Mouse (Mus musculus) midbrain, embryonic 15.5 days (tissue): ENCODE results near the gene Stim2. TPM values are rescaled to one million over a fixed set of nuclear protein-coding genes. Genes with fewer than 3 reads are reported as not detected.

Experiments used
- ATAC-seq: fragments of 200-750 bp; cut with Nextera tagmentation; replicated peaks from 2 replicates; pipeline ENCODE4 v1.8.0; 2017; ENCODE audit warnings: moderate TSS enrichment
- H3K27ac ChIP-seq: fragments of 300-500 bp; sonication (generic); 2 replicates; pipeline ENCODE4 v1.5.1; 2015; ENCODE audit warnings: mild to moderate bottlenecking, inconsistent platforms
- H3K27me3 ChIP-seq: fragments of 300-500 bp; sonication (generic); replicated peaks from 2 replicates; pipeline ENCODE4 v1.6.1; 2015; ENCODE audit warnings: inconsistent platforms
- H3K36me3 ChIP-seq: fragments of 300-500 bp; sonication (generic); replicated peaks from 2 replicates; pipeline ENCODE4 v1.6.1; 2015; ENCODE audit warnings: inconsistent platforms
- H3K4me1 ChIP-seq: fragments of 300-500 bp; sonication (generic); 2 replicates; pipeline ENCODE4 v1.6.1; 2015; ENCODE audit warnings: inconsistent platforms
- H3K4me2 ChIP-seq: fragments of 300-500 bp; sonication (generic); 2 replicates; pipeline ENCODE4 v1.6.1; 2015; ENCODE audit warnings: inconsistent platforms, mild to moderate bottlenecking, moderate library complexity
- H3K4me3 ChIP-seq: fragments of 300-500 bp; sonication (generic); 2 replicates; pipeline ENCODE4 v1.5.1; 2015; ENCODE audit warnings: mild to moderate bottlenecking, inconsistent platforms
- H3K9ac ChIP-seq: fragments of 300-500 bp; sonication (generic); 2 replicates; pipeline ENCODE4 v1.6.1; 2015; ENCODE audit warnings: mild to moderate bottlenecking, inconsistent platforms
- H3K9me3 ChIP-seq: fragments of 300-500 bp; sonication (generic); 2 replicates; pipeline ENCODE4 v1.6.1; 2016; ENCODE audit warnings: inconsistent platforms
- WGBS: fragments of 180-500 bp; shearing (Covaris S2); methylation state at CpG from one replicate; pipeline ENCODE4 v1.1.7; 2015; ENCODE audit warnings: mixed read lengths; 5-methylcytosine and 5-hydroxymethylcytosine counted together
- polyA plus RNA-seq: library from polyadenylated mRNA; unstranded; fragments of >200 nt; fragmentation: Nextera tagmentation; extraction: Ambion mirVana; gene quantifications from 2 replicates; pipeline ENCODE4 v1.2.1, GENCODE M21; 2015

Gene Stim2
- polyA plus RNA-seq, 1 experiment from 2014 or later: 27.2 TPM

DNA sequence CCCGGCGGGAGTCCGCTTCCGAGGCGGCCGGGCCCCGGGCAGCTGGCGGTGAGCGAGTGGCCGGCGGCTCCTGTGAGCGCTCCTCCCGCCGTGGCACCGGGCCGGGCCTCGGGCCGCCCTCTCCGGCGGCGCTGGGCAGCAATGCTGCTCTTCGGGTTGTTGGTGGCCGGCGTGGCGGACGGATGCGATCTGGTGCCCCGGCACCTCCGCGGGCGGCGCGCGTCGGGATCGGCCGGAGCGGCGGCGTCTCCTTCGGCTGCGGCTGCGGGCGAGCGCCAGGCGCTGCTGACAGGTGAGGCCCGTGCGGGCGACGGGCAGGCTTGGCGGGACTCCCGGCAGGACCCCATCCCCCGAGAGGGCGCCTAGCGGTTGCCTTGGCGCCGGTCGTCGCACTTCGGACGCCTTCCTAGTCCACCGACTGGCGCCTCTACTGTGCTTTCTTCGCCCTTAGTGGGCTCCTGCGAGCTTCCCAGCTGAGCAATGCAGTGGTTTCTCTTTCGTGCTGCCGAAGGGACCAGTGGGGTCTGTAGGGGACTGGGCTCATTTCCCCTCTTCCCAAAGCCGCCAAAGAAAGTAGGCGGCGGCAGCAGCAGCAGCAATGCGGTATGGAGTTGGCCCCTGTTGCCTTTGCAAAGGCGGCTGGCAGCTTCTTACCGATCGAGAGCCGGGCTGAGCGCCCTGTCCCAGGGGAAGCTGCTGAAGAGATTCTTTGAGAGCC, 603 bp downstream of the Stim2 start:
- Histone ChIP-seq H3K4me2 (peak overlapping the region; percentile 74), H3K9me3 (no peaks in the 10 kb centered on the region), H3K27ac (peak overlapping the region; percentile 94), H3K9ac (peak overlapping the region; percentile 95), H3K4me1 (peaks cover 35% of the 10 kb centered on the region), H3K27me3 (no peaks in the 10 kb centered on the region), H3K36me3 (no peaks in the 10 kb centered on the region), H3K4me3 (peak overlapping the region; percentile 98)
- ATAC-seq: peak; percentile 72
- WGBS: under 1% methylated on average over 76 of the region's 76 CpGs

DNA sequence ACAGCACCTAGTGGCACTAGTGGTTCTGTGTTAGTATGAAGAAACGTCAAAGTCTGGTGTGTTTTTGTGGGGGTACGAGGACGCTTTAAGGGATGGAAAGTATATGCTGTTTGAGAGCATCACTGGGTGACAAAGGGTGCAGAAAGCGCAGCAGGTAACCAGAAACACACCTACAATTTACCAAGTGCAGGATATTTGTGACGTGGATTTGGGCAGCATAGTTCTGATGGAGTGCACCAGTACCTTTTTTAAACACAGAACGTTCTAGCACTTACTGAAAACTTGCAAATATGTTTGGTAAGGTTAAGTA, 1.1 kb downstream of the Stim2 start:
- Histone ChIP-seq H3K27me3 (no peaks in the 10 kb centered on the region), H3K27ac (peak overlapping the region; percentile 94), H3K4me1 (peaks cover 35% of the 10 kb centered on the region), H3K9ac (peak overlapping the region; percentile 95), H3K4me2 (peak overlapping the region; percentile 74), H3K4me3 (peak overlapping the region; percentile 98), H3K9me3 (no peaks in the 10 kb centered on the region), H3K36me3 (no peaks in the 10 kb centered on the region)
- WGBS: 1% methylated on average over 6 of the region's 6 CpGs
- no peak for ATAC-seq

DNA sequence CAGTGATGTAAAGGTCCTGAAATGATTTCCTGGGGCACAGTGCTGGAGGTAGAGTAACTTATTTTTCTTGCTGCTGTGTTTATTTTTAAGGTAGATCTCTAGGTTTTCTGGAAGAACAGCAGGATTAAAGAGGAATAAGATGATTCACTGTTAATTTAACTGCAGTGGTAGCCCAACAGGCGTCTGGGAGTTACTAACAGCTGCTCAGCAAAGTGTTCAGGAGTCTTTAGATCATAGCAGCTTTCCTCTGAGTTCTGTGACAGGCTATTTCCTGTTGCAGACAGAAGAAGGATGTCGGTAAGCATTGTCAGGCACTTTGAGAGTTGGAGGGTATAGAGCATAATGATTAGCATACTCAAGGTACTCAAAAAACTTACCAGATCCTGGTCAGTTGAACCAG, 1.5 kb downstream of the Stim2 start:
- 0% methylated on average over 2 of the region's 2 CpGs for WGBS
- Histone ChIP-seq H3K27ac (peak overlapping the region; percentile 94), H3K9me3 (no peaks in the 10 kb centered on the region)

DNA sequence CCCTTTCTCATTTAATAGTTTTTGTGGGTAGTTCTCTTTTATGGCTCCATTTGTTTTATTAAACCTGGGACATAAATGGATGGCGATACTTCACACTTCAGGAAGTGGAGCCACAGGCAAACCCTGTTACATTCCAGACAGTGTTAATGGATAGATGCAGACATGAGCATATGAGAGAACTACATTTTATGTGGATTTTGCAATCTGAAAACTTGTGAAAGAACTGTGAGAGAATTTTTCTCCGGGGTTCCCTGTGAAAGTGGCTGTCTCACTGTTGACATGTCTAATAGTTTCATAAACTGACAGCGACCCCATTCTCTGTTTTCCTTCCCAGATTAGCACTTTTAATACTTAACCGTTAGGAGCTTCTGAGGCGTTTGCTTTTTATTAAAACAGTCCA, 2.7 kb downstream of the Stim2 start:
- 67% methylated on average over 5 of the region's 5 CpGs for WGBS
- Histone ChIP-seq H3K4me3 (no peak overlapping the region), H3K4me1 (peaks cover 28% of the 10 kb centered on the region), H3K9ac (no peak overlapping the region), H3K27ac (no peak overlapping the region), H3K36me3 (no peaks in the 10 kb centered on the region), H3K9me3 (no peaks in the 10 kb centered on the region), H3K27me3 (no peaks in the 10 kb centered on the region), H3K4me2 (no peak overlapping the region; the same call in 1 of the 2 replicates)
- ATAC-seq: no peak

More for the DNA sequence above, 1.5 kb downstream of the Stim2 start:
- H3K4me2 ChIP-seq: peak overlapping the region; percentile 74
- H3K36me3 ChIP-seq: no peaks in the 10 kb centered on the region
- ATAC-seq: no peak
- peak overlapping the region; percentile 95 for H3K9ac ChIP-seq
- no peaks in the 10 kb centered on the region for H3K27me3 ChIP-seq
- peaks cover 34% of the 10 kb centered on the region for H3K4me1 ChIP-seq
- H3K4me3 ChIP-seq: peak overlapping the region; percentile 98

DNA sequence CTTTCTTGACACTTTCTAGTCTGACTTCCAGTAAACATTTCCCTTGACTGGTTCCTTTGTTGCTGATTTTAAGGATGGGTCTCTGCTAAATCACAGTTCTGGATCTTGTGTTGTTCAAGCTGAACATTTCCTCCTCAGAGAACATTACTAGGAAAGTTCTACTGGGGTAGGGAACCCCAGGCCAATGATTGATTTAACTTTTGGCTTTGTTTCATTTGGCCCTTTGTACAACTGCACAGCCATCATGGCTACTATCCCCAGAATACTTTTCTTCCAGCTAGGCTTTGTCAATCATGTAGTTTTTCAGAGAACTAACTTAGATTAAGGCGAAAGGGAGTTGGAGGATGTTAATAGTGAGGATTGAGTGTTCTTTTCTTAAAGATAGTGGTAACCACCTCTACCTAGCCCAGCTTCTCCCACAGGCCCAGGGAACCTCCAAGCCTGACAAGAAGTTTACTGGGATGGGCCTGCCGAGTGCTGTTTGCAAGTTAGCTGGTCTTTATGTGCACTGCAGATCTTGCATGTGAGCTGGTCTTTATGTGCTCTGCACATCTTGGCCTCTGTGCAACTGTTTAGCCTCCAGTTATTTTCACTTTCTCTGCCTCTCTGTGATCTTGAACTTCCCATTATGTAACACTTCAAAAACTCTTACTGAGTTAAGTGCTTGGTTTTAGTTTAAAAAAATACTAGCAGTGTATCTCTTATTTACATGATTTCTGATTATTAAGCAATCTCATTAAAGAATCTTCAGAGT, 7.0 kb downstream of the Stim2 start:
- Histone ChIP-seq H3K4me3 (no peak overlapping the region), H3K9me3 (no peaks in the 10 kb centered on the region), H3K9ac (no peak overlapping the region), H3K4me2 (no peak overlapping the region), H3K27me3 (no peaks in the 10 kb centered on the region), H3K27ac (no peak overlapping the region), H3K36me3 (no peaks in the 10 kb centered on the region), H3K4me1 (peaks cover 13% of the 10 kb centered on the region)
- WGBS: 74% methylated on average over 2 of the region's 2 CpGs
- no peak for ATAC-seq

DNA sequence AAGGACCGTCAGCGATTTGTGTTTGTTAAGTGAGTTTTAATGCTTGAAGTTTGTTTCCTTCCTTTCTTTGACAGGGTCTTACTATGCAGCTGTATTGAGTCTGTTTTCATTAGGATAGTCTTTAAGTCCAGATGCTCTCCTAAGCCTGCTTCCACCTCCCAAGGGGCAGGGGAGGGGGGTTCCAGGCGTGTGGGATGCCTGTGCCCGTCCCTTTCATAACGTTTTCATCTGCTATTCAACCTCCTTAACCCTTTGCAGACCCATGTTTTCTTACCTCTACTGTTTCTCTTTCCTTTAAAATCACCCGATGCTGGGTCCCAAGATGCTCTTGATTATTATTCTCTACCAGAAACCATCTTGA, 7.5 kb downstream of the Stim2 start:
- WGBS: 38% methylated on average over 6 of the region's 6 CpGs
- Histone ChIP-seq H3K9me3 (no peaks in the 10 kb centered on the region), H3K4me2 (no peak overlapping the region), H3K9ac (no peak overlapping the region), H3K4me1 (peaks cover 10% of the 10 kb centered on the region), H3K27me3 (no peaks in the 10 kb centered on the region), H3K27ac (no peak overlapping the region), H3K4me3 (no peak overlapping the region), H3K36me3 (no peaks in the 10 kb centered on the region)
- ATAC-seq: no peak

DNA sequence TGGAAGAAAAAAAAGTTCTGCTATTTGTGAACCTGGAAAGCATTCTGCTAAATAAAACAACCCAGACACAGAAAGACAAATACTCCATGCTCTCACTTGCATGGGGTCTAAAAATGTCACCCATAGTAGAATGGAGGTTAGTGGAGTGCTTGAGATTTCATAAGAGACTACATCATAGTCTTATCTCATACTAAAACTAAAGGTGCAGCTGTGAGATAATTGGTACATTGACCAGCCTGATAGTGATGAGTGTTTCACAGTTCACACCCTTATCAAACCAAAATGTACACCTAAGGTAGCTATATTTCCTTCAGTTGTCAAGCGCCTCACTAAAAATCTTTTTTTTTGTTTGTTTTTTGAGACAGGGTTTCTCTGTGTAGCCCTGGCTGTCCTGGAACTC, 8.5 kb downstream of the Stim2 start:
- Histone ChIP-seq H3K36me3 (no peaks in the 10 kb centered on the region), H3K4me2 (no peak overlapping the region), H3K27ac (no peak overlapping the region), H3K9ac (no peak overlapping the region), H3K4me3 (no peak overlapping the region), H3K4me1 (peaks cover 5% of the 10 kb centered on the region), H3K27me3 (no peaks in the 10 kb centered on the region), H3K9me3 (no peaks in the 10 kb centered on the region)
- no peak for ATAC-seq
- 98% methylated on average over 1 of the region's 1 CpGs for WGBS

DNA sequence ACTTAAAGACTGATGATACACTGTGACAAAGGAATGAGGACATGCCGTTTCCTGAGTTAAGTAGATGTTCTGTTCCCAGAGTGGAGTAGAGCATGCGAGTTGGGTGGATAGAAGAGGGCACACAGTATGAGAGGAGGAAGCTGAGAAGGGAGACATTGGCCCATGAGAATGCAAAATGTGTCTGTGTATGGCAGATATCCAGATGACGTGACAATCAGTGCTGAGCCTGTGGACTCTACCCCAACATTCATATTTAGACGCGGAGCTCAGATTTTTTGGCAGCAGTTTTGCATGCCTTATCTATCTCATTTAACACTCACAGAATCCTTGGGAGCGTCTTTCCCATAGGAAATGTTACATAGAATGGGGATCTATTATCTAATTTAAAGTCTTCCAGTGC, 9.3 kb downstream of the Stim2 start:
- 88% methylated on average over 6 of the region's 6 CpGs for whole genome bisulfite sequencing

DNA sequence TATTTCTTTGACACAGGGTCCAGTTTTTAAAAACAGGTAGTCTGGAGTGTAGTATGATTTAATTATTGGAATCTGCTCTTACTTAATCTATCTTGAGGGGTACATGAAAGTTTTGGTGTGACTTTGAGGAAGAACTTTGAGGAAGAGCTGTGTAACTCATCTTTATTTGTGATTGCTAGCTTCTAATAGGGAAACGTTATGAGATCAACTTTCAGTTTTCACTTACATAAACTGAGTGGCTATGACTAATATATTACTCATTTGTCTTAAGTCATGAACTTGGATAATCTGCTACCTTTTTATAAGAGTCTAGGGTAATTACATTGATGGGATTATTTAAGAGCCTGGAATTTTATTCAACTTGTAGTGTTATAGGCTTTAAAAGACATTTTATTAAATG, 15.0 kb downstream of the Stim2 start:
- Histone ChIP-seq H3K4me1 (no peaks in the 10 kb centered on the region), H3K4me2 (no peak overlapping the region), H3K27me3 (no peaks in the 10 kb centered on the region), H3K27ac (no peak overlapping the region), H3K4me3 (no peak overlapping the region), H3K9me3 (no peaks in the 10 kb centered on the region), H3K36me3 (no peaks in the 10 kb centered on the region), H3K9ac (no peak overlapping the region)
- no peak for ATAC-seq
- WGBS: 81% methylated on average over 1 of the region's 1 CpGs

More for the DNA sequence above, 9.3 kb downstream of the Stim2 start:
- Histone ChIP-seq H3K36me3 (no peaks in the 10 kb centered on the region), H3K4me2 (no peak overlapping the region), H3K4me1 (peaks cover 3% of the 10 kb centered on the region), H3K9me3 (no peaks in the 10 kb centered on the region), H3K27me3 (no peaks in the 10 kb centered on the region), H3K4me3 (no peak overlapping the region), H3K27ac (no peak overlapping the region), H3K9ac (no peak overlapping the region)
- ATAC-seq: no peak

DNA sequence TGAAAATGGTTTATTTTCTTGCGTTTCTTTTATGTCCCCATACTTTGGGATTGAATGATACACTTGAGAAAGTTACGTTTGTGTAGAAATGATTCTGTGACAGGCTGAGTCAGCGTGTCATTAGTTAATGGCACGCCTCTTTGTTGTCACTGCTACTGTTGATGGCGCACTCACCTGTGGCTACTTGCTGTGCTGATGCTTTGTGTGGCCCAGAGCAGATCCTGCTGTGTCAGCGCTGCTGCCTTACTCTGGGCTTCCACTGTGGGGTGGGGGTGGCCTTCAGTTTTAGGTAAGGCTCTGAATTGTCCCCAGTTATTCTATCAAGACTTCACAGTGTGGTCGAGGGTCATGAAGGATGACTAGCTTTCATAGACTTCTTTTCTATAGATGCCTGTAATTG, 18.8 kb downstream of the Stim2 start:
- WGBS: 52% methylated on average over 7 of the region's 7 CpGs
- Histone ChIP-seq H3K27ac (no peak overlapping the region), H3K4me2 (no peak overlapping the region), H3K27me3 (no peaks in the 10 kb centered on the region), H3K36me3 (no peaks in the 10 kb centered on the region), H3K9ac (no peak overlapping the region), H3K4me1 (no peaks in the 10 kb centered on the region), H3K4me3 (no peak overlapping the region), H3K9me3 (no peaks in the 10 kb centered on the region)
- ATAC-seq: no peak

DNA sequence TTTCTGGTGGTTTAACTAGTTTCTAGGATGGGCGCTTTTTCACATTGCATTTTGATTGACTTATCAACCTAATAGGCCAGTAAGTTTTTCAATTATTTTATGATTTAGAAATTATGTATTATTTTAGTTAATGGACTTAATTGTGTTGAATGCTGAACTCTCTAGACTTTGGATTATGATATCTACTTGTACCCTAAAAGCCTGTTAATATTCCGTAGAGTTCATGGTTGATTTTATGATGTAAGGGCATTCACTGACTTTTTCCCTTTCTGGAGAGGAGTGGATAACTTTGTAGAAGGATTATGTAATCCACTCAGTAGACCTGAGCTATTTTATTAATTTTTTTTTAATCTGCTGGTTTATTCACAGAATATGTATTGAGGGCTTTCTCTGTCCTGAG, 20.6 kb downstream of the Stim2 start:
- H3K9me3 ChIP-seq: no peaks in the 10 kb centered on the region
- H3K27ac ChIP-seq: no peak overlapping the region
- H3K27me3 ChIP-seq: no peaks in the 10 kb centered on the region
- H3K4me1 ChIP-seq: no peaks in the 10 kb centered on the region
- H3K4me3 ChIP-seq: no peak overlapping the region
- no peak overlapping the region for H3K4me2 ChIP-seq
- 94% methylated on average over 2 of the region's 2 CpGs for WGBS
- H3K9ac ChIP-seq: no peak overlapping the region
- no peaks in the 10 kb centered on the region for H3K36me3 ChIP-seq
- ATAC-seq: no peak

DNA sequence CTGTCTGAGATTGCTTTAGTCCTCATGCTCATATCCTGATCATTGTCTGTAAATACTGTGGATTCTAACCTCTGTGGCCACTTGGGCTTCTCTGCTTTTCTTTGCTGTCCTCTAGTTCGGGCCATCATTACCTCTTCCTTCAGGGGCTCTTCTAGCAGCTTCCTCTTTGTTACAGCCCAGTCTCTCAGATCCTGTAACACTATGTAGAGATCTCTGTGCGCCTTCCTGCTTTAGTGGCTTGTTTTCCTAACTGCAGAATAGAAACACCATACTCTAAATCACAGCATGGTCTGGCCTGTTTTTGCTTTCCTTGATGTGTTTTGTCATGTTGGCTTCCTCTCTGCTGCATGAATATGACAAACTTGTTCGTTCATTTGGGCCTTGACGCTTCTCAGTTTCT, 21.2 kb downstream of the Stim2 start:
- 85% methylated on average over 4 of the region's 4 CpGs for WGBS
- no peak for ATAC-seq
- no peaks in the 10 kb centered on the region for H3K9me3 ChIP-seq
- H3K4me1 ChIP-seq: no peaks in the 10 kb centered on the region
- no peaks in the 10 kb centered on the region for H3K36me3 ChIP-seq
- no peak overlapping the region for H3K4me3 ChIP-seq
- no peaks in the 10 kb centered on the region for H3K27me3 ChIP-seq
- H3K27ac ChIP-seq: no peak overlapping the region
- no peak overlapping the region for H3K4me2 ChIP-seq
- H3K9ac ChIP-seq: no peak overlapping the region

DNA sequence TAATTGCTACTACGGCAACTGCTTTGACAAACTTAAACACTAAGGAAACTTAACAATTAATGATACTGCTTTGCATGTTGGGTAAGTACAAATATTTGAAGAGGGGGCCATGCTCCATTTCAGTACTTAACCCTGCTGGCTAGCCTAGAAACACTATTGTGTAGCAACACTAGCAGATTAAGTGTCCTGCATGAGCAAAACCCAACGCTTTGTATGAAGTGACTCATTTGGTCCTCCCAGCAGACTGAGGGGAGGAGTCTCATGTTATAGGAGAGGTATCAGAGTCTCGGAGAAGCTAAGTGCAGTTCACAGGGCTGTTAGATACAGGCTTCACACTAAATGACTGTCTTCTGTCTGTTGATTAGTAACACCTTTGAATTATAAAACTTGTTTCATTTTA, 26.3 kb downstream of the Stim2 start:
- Histone ChIP-seq H3K4me1 (no peaks in the 10 kb centered on the region), H3K4me3 (no peak overlapping the region), H3K36me3 (no peaks in the 10 kb centered on the region), H3K9me3 (no peaks in the 10 kb centered on the region), H3K27me3 (no peaks in the 10 kb centered on the region), H3K9ac (no peak overlapping the region), H3K4me2 (no peak overlapping the region), H3K27ac (no peak overlapping the region)
- 50% methylated on average over 3 of the region's 3 CpGs for WGBS
- ATAC-seq: no peak
